30 mouse cellular contexts compared by ENCODE assay signal in the genomic region with DNA sequence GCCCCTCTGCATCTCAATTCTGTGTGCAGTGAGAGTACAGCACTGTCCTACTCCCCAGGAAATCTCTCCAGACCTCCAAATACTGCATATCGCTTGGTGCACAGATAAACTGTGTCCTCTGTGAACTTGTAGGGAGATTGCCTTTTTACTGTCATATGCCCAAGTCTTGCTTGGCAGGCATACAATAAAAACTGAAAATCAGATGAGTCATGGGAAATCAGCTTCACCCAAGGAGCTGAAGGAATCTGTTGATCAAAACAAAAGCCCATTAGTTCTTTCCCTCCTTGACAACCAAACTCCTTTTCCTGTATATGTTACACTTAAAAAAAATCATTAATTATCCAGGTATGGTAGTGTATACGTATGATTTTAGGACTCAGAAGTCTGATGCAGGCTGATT. TPM values are rescaled to one million over a fixed set of nuclear protein-coding genes. Genes with fewer than 3 reads are reported as not detected.
DNase-seq lines count a peak whose midpoint lies in the region; TF ChIP-seq lines count a peak whose summit lies in the region.
"Had no signal": no experiment of that assay in that cellular context is flagged by ENCODE, and none has a peak within 500 bp of the region (broad histone marks: within the 10 kb centered on the region; RNA-seq: fewer than 3 reads in every experiment).

No protein-coding gene starts in this region.

- TF ChIP-seq EP300 in heart, adult 2 months (IDR thresholded peaks at IDR 0.05; ENCODE audit: insufficient read depth, low read depth, low read length), result no peak

- no peak overlapping the region for H3K9ac ChIP-seq in heart, adult 2 months (ENCODE audit: low read depth, low read length)
- H3K9ac ChIP-seq: embryonic facial prominence, embryonic 15.5 days; forebrain, embryonic 12.5 days; heart, embryonic 12.5 days; hindbrain, embryonic 15.5 days; intestine, embryonic 15.5 days; neural tube, embryonic 12.5 days had no signal

- no peaks in the 10 kb centered on the region for H3K9me3 ChIP-seq in heart, embryonic 10.5 days
- no peaks in the 10 kb centered on the region for H3K9me3 ChIP-seq in forebrain, embryonic 10.5 days
- H3K9me3 ChIP-seq: embryonic facial prominence, embryonic 15.5 days; forebrain, embryonic 12.5 days; G1E; hindbrain, embryonic 15.5 days; intestine, embryonic 15.5 days; midbrain, embryonic 10.5 days; neural tube, embryonic 12.5 days had no signal

- no peak overlapping the region for H3K4me3 ChIP-seq in heart, embryonic 10.5 days
- no peak overlapping the region for H3K4me3 ChIP-seq in heart, adult 2 months
- no peak overlapping the region for H3K4me3 ChIP-seq in forebrain, embryonic 10.5 days
- H3K4me3 ChIP-seq: embryonic facial prominence, embryonic 15.5 days; forebrain, embryonic 12.5 days; heart, embryonic 12.5 days; hindbrain, embryonic 15.5 days; intestine, embryonic 15.5 days; left cerebral cortex, adult 2 months; midbrain, embryonic 10.5 days; neural tube, embryonic 12.5 days had no signal

- peak; percentile 60 for DNase-seq in adrenal gland, adult 2 months
- no peak for DNase-seq in adrenal gland, adult 18-20 months (ENCODE audit: low spot score in 2 of 2)
- DNase-seq in heart, embryonic 10.5 days (ENCODE audit: low spot score), result peak; percentile 53
- no peak for DNase-seq in heart, adult 2 months
- peak; percentile 35 for DNase-seq in lung, postnatal 36 days
- DNase-seq in lung, adult 18-20 months, result no peak
- peak; percentile 51 for DNase-seq in fibroblast of lung, adult 2 months (ENCODE audit: low read depth)
- no peak for DNase-seq in forebrain, embryonic 10.5 days (ENCODE audit: extremely low spot score, low spot score)
- DNase-seq: cerebellum, adult 11-12 months; cerebellum, postnatal 25 days; gastrocnemius, postnatal 14 days; layer of hippocampus, adult 9-11 months; left cerebral cortex, postnatal 4 days; liver; lung, adult 2 months; thymus, adult 18-20 months; thymus, postnatal 4 days had no signal

- H3K36me3 ChIP-seq in heart, embryonic 10.5 days, result no peaks in the 10 kb centered on the region
- H3K36me3 ChIP-seq in heart, adult 2 months (ENCODE audit: control insufficient read depth, insufficient read depth, low read length), result no peaks in the 10 kb centered on the region
- no peaks in the 10 kb centered on the region for H3K36me3 ChIP-seq in forebrain, embryonic 10.5 days (replicated peaks)
- H3K36me3 ChIP-seq: embryonic facial prominence, embryonic 15.5 days; forebrain, embryonic 12.5 days; G1E; heart, embryonic 12.5 days; hindbrain, embryonic 15.5 days; intestine, embryonic 15.5 days; midbrain, embryonic 10.5 days; neural tube, embryonic 12.5 days had no signal

- no peaks in the 10 kb centered on the region for H3K4me1 ChIP-seq in heart, embryonic 10.5 days
- H3K4me1 ChIP-seq in heart, adult 2 months (ENCODE audit: control insufficient read depth, insufficient read depth, low read length), result no peaks in the 10 kb centered on the region
- no peaks in the 10 kb centered on the region for H3K4me1 ChIP-seq in forebrain, embryonic 10.5 days
- H3K4me1 ChIP-seq: embryonic facial prominence, embryonic 15.5 days; forebrain, embryonic 12.5 days; hindbrain, embryonic 15.5 days; intestine, embryonic 15.5 days; midbrain, embryonic 10.5 days; neural tube, embryonic 12.5 days had no signal

- no peak for TF ChIP-seq CTCF in heart, adult 2 months (IDR thresholded peaks at IDR 0.05)

- no peaks in the 10 kb centered on the region for H3K79me2 ChIP-seq in heart, adult 2 months (replicated peaks; ENCODE audit: control insufficient read depth, insufficient read depth, low read length)

- no peak for TF ChIP-seq POLR2A in heart, adult 2 months (IDR thresholded peaks at IDR 0.05; ENCODE audit: insufficient read depth, low read depth, low read length)

- H3K27me3 ChIP-seq in heart, embryonic 10.5 days (ENCODE audit: insufficient read depth, poor library complexity, severe bottlenecking), result no peaks in the 10 kb centered on the region
- no peaks in the 10 kb centered on the region for H3K27me3 ChIP-seq in heart, adult 2 months (ENCODE audit: control insufficient read depth, insufficient read depth, low read length)
- no peaks in the 10 kb centered on the region for H3K27me3 ChIP-seq in forebrain, embryonic 10.5 days (ENCODE audit: poor library complexity, severe bottlenecking)
- H3K27me3 ChIP-seq: embryonic facial prominence, embryonic 15.5 days; forebrain, embryonic 12.5 days; heart, embryonic 12.5 days; hindbrain, embryonic 15.5 days; intestine, embryonic 15.5 days; neural tube, embryonic 12.5 days had no signal

- 77% methylated on average over 2 of the region's 2 CpGs for WGBS in heart, embryonic 10.5 days
- 41% methylated on average over 2 of the region's 2 CpGs for WGBS in heart, adult 2 months
- 91% methylated on average over 2 of the region's 2 CpGs for WGBS in forebrain, embryonic 10.5 days

- no peak overlapping the region for H3K27ac ChIP-seq in heart, embryonic 10.5 days
- no peak overlapping the region for H3K27ac ChIP-seq in heart, adult 2 months
- no peak overlapping the region for H3K27ac ChIP-seq in forebrain, embryonic 10.5 days
- H3K27ac ChIP-seq: embryonic facial prominence, embryonic 15.5 days; forebrain, embryonic 12.5 days; hindbrain, embryonic 15.5 days; intestine, embryonic 15.5 days; kidney, postnatal 0 days; left cerebral cortex, adult 2 months; macrophage; midbrain, embryonic 10.5 days; neural tube, embryonic 12.5 days had no signal

- intact Hi-C loops in heart, adult 2 months (cut with DNase I), result no loop called here

RNA-seq across cellular contexts. Expression of gene Akr1b7, which starts 31.7 kb away (rescaled TPM):
- 1,000 to 10,000 TPM; 2,991 to 6,085 TPM for total RNA-seq in adrenal gland, adult 2 months (2021)
- polyA plus RNA-seq in adrenal gland, adult 2 months (2012; rRNA removed), result 318 and 465 TPM in 2 replicates
- 1,000 to 10,000 TPM; 2,529 to 6,211 TPM for total RNA-seq in adrenal gland, adult 18-20 months (2021)
- 0.57 TPM in 1 of 2 replicates, not detected in the other for polyA plus RNA-seq in heart, embryonic 10.5 days (2016; fragmentation: Nextera tagmentation; extraction: Ambion mirVana)
- total RNA-seq in heart, adult 2 months (2021), result not detected
- polyA plus RNA-seq in heart, adult 2 months (2012; rRNA removed), result not detected in 2 replicates
- polyA plus RNA-seq in forebrain, embryonic 10.5 days (2016; fragmentation: Nextera tagmentation; extraction: Ambion mirVana), result 0.11 TPM in 1 of 2 replicates, not detected in the other
- total RNA-seq: G1E; gastrocnemius, postnatal 14 days; heart, postnatal 14 days; left cerebral cortex, adult 2 months; left cerebral cortex, postnatal 4 days; monocyte, adult 5-6 weeks had no signal
- polyA plus RNA-seq: embryonic facial prominence, embryonic 15.5 days; forebrain, embryonic 12.5 days; G1E; macrophage; midbrain, embryonic 10.5 days; neural tube, embryonic 12.5 days had no signal

RNA-seq across cellular contexts. Expression of gene Bpgm, which starts 32.2 kb away (rescaled TPM):
- total RNA-seq in adrenal gland, adult 2 months (2021), result 10 to 100 TPM; 21.7 to 34.7 TPM
- polyA plus RNA-seq in adrenal gland, adult 2 months (2012; rRNA removed), result 3.9 and 4.1 TPM in 2 replicates
- total RNA-seq in adrenal gland, adult 18-20 months (2021), result 10 to 100 TPM; 26.2 to 39.8 TPM
- 54.3 and 59.3 TPM in 2 replicates for polyA plus RNA-seq in heart, embryonic 10.5 days (2016; fragmentation: Nextera tagmentation; extraction: Ambion mirVana)
- 100 to 1,000 TPM in 1 of 2 experiments, 10 to 100 TPM in 1; 38.6 to 148 TPM for total RNA-seq in heart, adult 2 months (2021)
- polyA plus RNA-seq in heart, adult 2 months (2012; rRNA removed), result 19.9 and 72.4 TPM in 2 replicates
- polyA plus RNA-seq in forebrain, embryonic 10.5 days (2016; fragmentation: Nextera tagmentation; extraction: Ambion mirVana), result 54.6 and 68.6 TPM in 2 replicates

RNA-seq across cellular contexts. Expression of gene Akr1b10, which starts 59.8 kb away (rescaled TPM):
- 100 to 1,000 TPM; 167 to 199 TPM for total RNA-seq in adrenal gland, adult 2 months (2021)
- 53.5 and 64.3 TPM in 2 replicates for polyA plus RNA-seq in adrenal gland, adult 2 months (2012; rRNA removed)
- total RNA-seq in adrenal gland, adult 18-20 months (2021), result 100 to 1,000 TPM; 154 to 191 TPM
- 44.8 and 61.8 TPM in 2 replicates for polyA plus RNA-seq in heart, embryonic 10.5 days (2016; fragmentation: Nextera tagmentation; extraction: Ambion mirVana)
- total RNA-seq in heart, adult 2 months (2021), result 10 to 100 TPM; 53.8 to 63.5 TPM
- polyA plus RNA-seq in heart, adult 2 months (2012; rRNA removed), result 50.5 and 89.4 TPM in 2 replicates
- 11.0 and 11.9 TPM in 2 replicates for polyA plus RNA-seq in forebrain, embryonic 10.5 days (2016; fragmentation: Nextera tagmentation; extraction: Ambion mirVana)

Comparison
In these comparisons a context has a peak if more than half of its experiments do, and no peak if none do; other contexts are left out.
1. DNase-seq: peak in adrenal gland, adult 2 months (single experiment), heart, embryonic 10.5 days (single experiment), lung, postnatal 36 days (single experiment) and fibroblast of lung, adult 2 months (single experiment); none in adrenal gland, adult 18-20 months (0 of 2), heart, adult 2 months (0 of 2), lung, adult 18-20 months (0 of 2) and forebrain, embryonic 10.5 days (single experiment).
2. RNA of gene Akr1b7, which starts 31.7 kb away (polyA plus RNA-seq): 318 to 465 TPM in adrenal gland, adult 2 months; 0.57 TPM in heart, embryonic 10.5 days, 0.11 TPM in forebrain, embryonic 10.5 days and not detected in heart, adult 2 months; every median in the first group is over 100 times any median in the second.